1 mouse cellular context compared by ENCODE assay signal in the genomic region with DNA sequence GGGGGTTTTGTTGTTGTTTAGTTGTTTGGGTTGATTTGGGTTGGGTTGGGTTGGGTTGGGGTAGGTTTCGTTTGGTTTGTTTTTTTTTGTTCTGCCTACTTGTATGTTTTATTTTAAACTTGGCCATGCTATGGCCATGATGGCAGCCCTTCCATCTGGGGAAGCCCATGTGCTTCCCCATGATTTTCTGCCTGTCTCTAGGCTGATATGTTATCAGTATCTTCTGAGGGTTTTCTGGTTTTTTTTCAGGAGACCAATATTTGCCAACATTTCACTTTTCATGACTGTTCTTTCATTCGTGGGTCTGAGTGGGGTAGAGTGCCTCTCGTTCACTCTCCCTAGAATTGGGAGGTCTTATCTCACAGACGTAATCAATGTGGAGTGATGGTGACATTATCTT.
TF ChIP-seq lines count a peak whose summit lies in the region.

No protein-coding gene starts in this region.

TF ChIP-seq in MEL, 35 proteins besides CTCF, POLR2A, EP300 and RAD21:
- TF ChIP-seq ELF1 (IDR thresholded peaks at IDR 0.05; ENCODE audit: low read depth, low read length) = no peak
- TF ChIP-seq MAFK (IDR thresholded peaks at IDR 0.05; ENCODE audit: borderline replicate concordance, low read depth, low read length) = peak; percentile 26; the same call in 1 of the 2 replicates
- peak; percentile 95 for TF ChIP-seq TCF12 (IDR thresholded peaks at IDR 0.05; ENCODE audit: low read depth, low read length)
- TF ChIP-seq ETS1 (IDR thresholded peaks at IDR 0.05; ENCODE audit: low read depth, low read length) = peak; percentile 85
- TF ChIP-seq SIN3A (IDR thresholded peaks at IDR 0.05; ENCODE audit: low read length) = no peak
- TF ChIP-seq MAX (IDR thresholded peaks at IDR 0.05; ENCODE audit: low read length) = peak; percentile 51; the same call in 1 of the 2 replicates
- TF ChIP-seq TBP (IDR thresholded peaks at IDR 0.05; ENCODE audit: low read depth, low read length) = no peak
- no peak for TF ChIP-seq SMC3 (IDR thresholded peaks at IDR 0.05; ENCODE audit: low read depth, low read length)
- no peak for TF ChIP-seq ZC3H11A (IDR thresholded peaks at IDR 0.05; ENCODE audit: low read depth, low read length)
- TF ChIP-seq KAT2A (conservative IDR thresholded peaks at IDR 0.05; ENCODE audit: low read depth, low read length) = no peak
- no peak for TF ChIP-seq HCFC1 (IDR thresholded peaks at IDR 0.05; ENCODE audit: low read depth, low read length)
- peak; percentile 93 for TF ChIP-seq GATA1 (IDR thresholded peaks at IDR 0.05; ENCODE audit: low read depth, low read length)
- TF ChIP-seq E2F4 (IDR thresholded peaks at IDR 0.05; ENCODE audit: borderline replicate concordance, low read depth, low read length) = no peak
- no peak for TF ChIP-seq ZKSCAN1 (IDR thresholded peaks at IDR 0.05; ENCODE audit: low read depth, low read length)
- TF ChIP-seq RCOR1 (IDR thresholded peaks at IDR 0.05; ENCODE audit: low read depth, low read length) = peak; percentile 88
- TF ChIP-seq ZNF384 (IDR thresholded peaks at IDR 0.05; ENCODE audit: low read depth, low read length) = peak; percentile 91
- TF ChIP-seq CHD1 (IDR thresholded peaks at IDR 0.05; ENCODE audit: low read depth, low read length) = no peak
- no peak for TF ChIP-seq ZMIZ1 (IDR thresholded peaks at IDR 0.05; ENCODE audit: low read depth, low read length)
- TF ChIP-seq CHD2 (IDR thresholded peaks at IDR 0.05; ENCODE audit: low read length) = no peak
- peak; percentile 74 for TF ChIP-seq TAL1 (IDR thresholded peaks at IDR 0.05; ENCODE audit: low read length)
- TF ChIP-seq MXI1 (IDR thresholded peaks at IDR 0.05; ENCODE audit: low read depth, low read length) = no peak; the same call in 1 of the 2 replicates
- no peak for TF ChIP-seq MYB (IDR thresholded peaks at IDR 0.05; ENCODE audit: low read depth, low read length)
- no peak for TF ChIP-seq USF1 (IDR thresholded peaks at IDR 0.05; ENCODE audit: low read depth, low read length)
- TF ChIP-seq NRF1 (IDR thresholded peaks at IDR 0.05; ENCODE audit: insufficient read depth, low read depth, low read length, poor library complexity, severe bottlenecking) = no peak
- no peak for TF ChIP-seq USF2 (IDR thresholded peaks at IDR 0.05; ENCODE audit: borderline replicate concordance in 1 of 2, insufficient read depth in 1 of 2, low read depth in 1 of 2, low read length in 2 of 2)
- TF ChIP-seq UBTF (IDR thresholded peaks at IDR 0.05; ENCODE audit: borderline replicate concordance, insufficient read depth, low read depth, low read length) = no peak
